Mouse (Mus musculus) right cerebral cortex, postnatal 4 days (tissue): ENCODE measurements around the gene Sema5a.
"Not testable (repeated sequence)": the region's sequence is repeated elsewhere in the genome, so short reads cannot be mapped to it uniquely, and the experiment has no call there.

Experiments used
- DNase-seq: peaks from one replicate; pipeline ENCODE4 v3.0.0-alpha.2; 2022

The Sema5a gene

GRCm38 (mm10) chr15:32244344-32244955 lies at the start of gene Sema5a:
Gene Sema5a (plus strand): TSS chr15:32244810.
- peak; percentile 51 for DNase-seq

- DNase-seq = no peak
Observed at GRCm38 (mm10) chr15:32198076-32198475, 46.5 kb upstream of the Sema5a start.

- DNase-seq = no peak
Observed at GRCm38 (mm10) chr15:32198561-32198960, 46.0 kb upstream of the Sema5a start.

DNA sequence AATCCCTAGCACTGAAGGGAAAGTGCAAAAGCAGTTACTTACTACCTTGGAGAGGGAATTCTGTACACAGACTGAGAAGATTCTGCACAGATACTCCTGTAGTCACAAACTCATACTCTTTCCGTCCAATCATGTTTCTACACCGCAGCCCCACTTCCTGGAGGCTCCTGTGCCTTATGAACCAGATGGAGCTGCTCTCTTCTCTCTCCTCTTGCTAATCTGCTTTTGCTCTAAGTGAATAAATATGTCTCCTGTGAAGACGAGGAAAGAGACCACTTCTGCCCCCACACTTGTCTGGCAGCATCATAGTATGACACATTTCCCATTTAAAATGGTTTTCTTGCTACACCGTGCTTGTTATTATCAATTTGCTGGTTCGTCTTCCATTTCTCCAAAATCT lies 41.4 kb upstream of the Sema5a start:
- no peak for DNase-seq

- no peak for DNase-seq
Observed at GRCm38 (mm10) chr15:32204908-32205307, 39.7 kb upstream of the Sema5a start.

DNA sequence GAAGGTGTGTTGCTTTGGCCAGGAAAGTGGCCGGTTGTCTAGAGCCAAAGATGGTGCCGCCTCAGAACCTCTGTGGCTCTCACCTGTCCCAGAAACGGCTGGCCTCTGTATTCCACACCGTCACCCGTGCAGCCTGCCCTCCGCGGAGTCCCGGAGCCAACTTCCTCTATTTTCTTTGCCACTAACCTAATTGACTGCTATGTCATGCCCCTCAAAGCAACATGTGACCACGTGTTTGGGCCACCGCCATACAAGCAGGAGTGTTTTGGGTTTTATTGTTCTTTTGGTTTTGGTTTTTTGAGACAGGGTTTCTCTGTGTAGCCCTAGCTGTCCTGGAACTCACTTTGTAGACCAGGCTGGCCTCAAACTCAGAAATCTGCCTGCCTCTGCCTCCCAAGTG lies 29.9 kb upstream of the Sema5a start:
- not testable (repeated sequence) for DNase-seq

GRCm38 (mm10) chr15:32223028-32223427 lies 21.6 kb upstream of the Sema5a start:
- no peak for DNase-seq

DNA sequence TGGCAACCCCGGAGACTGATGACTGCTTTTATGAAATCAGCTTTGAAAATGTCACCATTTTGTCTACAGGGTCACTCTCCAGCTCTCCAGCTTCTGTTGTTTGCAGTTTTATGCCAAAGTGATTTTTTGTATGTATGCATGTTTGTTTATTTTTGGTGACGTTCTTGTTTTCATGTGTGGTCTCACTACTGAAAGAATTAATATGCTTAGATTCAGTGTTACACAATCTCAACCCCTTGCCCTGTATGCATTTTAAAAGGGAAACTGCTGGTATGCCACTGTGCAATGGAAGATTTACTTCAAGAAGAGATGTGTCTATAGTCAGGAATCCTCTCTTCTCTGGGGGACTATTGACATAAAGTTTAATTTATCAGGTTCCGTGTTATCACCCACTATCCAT lies 19.2 kb upstream of the Sema5a start:
- no peak for DNase-seq

DNA sequence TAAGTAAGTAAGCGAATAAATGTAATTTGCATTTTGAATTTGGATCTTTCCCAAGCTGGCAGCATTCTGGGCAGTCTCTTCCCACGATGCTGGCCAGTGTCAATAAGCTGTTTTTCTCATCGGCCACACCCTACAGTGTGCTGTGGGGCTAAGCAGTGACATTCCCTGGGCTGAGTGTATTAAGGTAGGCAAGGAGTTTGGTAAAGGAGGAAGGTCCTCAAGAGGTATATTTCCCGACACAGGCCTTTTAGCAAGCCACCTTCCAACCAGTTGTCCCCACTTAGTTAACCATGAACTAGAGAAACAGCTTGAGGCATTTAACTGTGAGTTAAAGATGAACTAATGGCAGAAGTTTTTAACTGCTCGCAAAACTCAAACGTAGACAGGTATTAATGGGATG lies 18.2 kb upstream of the Sema5a start:
- DNase-seq = no peak

- DNase-seq = no peak
Observed at GRCm38 (mm10) chr15:32226888-32227395, 17.7 kb upstream of the Sema5a start.

- no peak for DNase-seq
Observed at GRCm38 (mm10) chr15:32230066-32230465, 14.5 kb upstream of the Sema5a start.

- DNase-seq = no peak
Observed at GRCm38 (mm10) chr15:32232189-32232588, 12.4 kb upstream of the Sema5a start.

DNA sequence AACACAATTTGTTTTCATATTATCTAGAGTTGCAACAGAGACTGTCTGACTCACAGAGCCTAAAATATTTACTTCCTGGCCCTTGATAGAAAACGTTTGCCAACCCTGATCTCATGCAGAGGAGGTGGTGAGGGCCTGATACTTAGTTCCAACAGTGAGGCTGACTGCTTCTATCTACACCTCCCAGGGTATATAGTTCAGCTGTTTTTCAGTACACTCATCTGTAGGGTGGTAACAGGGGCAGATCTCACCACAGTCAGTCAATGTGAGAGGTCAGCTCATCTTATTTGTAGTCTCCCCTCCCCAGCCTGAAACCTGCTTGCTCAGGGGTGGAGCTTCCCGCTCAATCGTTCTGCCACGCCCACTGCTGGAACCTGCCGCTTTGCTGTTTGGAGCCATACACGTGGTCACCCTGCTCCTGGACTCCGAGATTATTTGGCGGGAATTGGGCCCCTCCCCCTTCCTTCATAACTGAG lies 11.9 kb upstream of the Sema5a start:
- DNase-seq = not testable (repeated sequence)

GRCm38 (mm10) chr15:32233451-32233850 lies 11.2 kb upstream of the Sema5a start:
- no peak for DNase-seq

DNA sequence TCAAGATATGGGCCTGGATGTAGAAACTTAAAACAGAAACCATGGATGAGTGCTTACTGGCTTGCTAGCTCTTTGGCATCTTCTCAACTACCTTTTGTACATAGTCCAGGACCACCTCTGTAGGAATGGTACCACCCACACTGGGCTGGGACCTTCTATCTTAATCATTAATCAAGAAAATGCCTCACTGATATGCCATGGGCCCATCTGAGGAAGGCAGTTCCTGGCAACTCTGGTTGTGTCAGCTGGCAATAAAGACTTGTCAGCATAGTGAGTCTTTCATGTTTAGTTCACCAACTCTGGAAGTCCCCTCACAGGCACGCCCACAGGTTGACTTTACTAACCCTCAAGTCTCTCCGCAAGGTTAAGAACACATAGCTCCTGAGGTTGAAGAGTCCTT lies 5.5 kb upstream of the Sema5a start:
- no peak for DNase-seq

GRCm38 (mm10) chr15:32240159-32240558 lies 4.5 kb upstream of the Sema5a start:
- no peak for DNase-seq

- no peak for DNase-seq
Observed at GRCm38 (mm10) chr15:32241666-32242065, 2.9 kb upstream of the Sema5a start.

GRCm38 (mm10) chr15:32243096-32243785 lies 1.4 kb upstream of the Sema5a start:
- peak; percentile 27 for DNase-seq

GRCm38 (mm10) chr15:32243824-32244223 lies 786 bp upstream of the Sema5a start:
- DNase-seq = no peak

GRCm38 (mm10) chr15:32244956-32245836 lies 586 bp downstream of the Sema5a start:
- peak; percentile 42 for DNase-seq

- peak; percentile 98 for DNase-seq
Observed at GRCm38 (mm10) chr15:32245837-32246670, 1.4 kb downstream of the Sema5a start.

GRCm38 (mm10) chr15:32247281-32247680 lies 2.7 kb downstream of the Sema5a start:
- no peak for DNase-seq
